Mouse (Mus musculus) cerebellum, postnatal 4 days (tissue): ENCODE results near the gene Mark1.

Experiments used
- DNase-seq, 2 experiments: peaks; one replicate each; pipeline ENCODE4 v3.0.0; 2022; ENCODE audit warnings: low spot score in 2 of 2, mixed read lengths in 1 of 2

The Mark1 gene

DNA sequence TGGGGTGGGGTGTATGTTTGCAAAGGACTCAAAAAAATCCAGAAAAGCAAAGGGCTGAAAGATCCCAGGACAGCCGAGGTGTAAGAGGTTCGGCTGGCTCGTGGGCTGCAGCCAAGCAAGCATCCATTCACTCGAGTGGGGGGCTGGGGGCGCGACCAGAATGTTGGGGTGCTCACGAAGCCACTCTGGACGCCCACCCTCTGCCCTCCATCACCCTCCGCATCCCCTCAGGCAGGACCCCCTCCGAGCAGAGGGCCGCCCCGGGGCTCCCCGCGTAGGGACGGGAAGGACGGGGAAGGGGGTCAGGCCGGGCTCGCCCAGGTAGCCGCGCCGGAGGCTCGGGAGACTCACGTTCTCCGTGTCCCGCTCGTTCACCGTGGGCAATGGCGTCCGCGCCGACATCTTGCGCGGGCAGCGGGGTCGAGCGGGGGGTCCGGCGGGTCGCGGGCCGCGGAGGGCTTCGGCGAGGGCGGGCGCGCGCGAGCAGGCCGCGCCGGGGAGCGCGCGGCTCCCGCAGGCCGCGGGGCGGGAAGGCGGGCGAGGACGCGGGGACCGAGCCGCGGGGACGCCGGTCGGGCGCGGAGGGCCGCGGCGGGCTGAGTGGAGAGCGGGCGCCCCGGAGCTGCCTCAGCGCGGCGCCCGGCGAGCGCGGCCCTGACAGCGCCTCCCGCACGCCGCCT is at the start of gene Mark1:
TSS of gene Mark1 (minus strand) at position 500 of the 680 bp plus-strand sequence.
- peak; percentile 24 to 51 for DNase-seq

DNA sequence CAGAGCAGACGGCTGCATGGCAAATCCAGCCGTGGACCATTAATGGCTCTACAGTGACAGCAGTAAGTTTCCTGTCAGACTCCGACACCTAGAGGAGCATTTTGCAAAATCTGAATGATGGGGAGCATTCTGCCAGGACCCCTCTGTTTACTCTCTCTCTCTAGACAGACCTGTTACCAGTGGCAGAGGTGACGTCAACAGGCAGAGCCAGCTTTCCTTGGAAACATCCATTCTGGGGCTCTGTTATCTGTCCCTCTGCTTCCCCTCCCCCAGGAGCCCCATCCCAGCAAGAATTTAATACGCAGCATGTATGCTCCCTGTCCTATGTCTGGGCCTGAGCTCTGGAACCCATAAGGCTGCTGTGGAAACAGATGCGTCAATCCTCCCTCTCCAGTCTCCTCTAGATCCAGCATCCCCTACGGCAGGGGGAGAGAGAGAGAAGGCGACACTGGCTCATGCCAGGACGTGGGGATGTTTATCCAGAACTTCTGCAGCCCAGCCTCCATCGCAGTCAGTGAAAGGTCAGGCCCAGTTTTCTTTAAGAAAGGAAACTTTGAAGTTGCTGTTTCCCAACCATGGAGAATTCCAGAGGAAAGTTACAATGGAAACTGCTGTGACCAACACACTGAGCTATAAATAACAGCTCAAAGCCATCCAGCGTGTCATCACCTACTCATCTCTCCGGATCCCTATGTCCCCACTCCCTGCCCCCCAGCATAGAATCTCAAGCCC is 48.3 kb upstream of the Mark1 start:
- DNase-seq, result no peak

DNA sequence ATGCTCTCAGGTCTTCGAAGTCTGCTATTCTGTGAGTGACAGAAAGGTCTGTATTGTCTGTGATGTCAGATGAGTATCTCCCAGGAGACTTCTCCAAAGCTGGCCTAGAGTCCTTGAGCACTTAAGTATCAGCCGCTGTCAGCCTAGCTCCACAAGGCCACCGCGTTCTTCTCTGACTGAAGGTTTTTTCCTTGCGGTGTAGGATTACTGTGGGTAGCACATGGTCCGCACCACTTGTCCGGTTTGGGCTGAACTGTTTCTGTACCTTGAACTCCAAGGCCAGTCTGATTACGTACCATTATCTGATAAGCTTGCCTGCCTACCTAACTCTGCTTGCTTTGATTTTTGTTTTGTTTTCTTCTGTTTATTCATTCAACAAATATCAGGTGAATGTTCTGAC is 47.1 kb upstream of the Mark1 start:
- DNase-seq, result no peak

DNA sequence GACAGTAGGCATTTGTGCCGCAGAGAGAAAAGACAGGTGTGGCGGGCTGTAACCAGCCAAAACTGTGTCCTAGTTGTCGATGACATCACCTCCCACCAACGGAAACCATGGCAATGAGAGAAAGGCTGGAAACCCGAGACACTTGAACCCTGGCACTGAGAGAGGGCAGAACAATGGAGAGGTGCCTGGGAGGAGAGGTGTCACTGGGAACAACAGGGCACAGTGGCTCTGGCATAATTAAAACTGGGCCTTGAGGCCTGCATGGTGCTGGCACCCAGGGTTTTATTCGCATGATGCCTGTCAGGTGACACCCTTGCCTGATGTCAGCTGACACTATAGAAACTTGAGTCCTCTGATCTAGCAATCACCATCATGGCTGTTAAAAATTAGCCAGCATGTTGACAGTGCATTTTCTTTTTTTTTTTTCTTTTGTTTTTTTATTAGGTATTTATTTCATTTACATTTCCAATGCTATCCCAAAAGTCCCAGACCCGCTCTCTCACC is 38.9 kb upstream of the Mark1 start:
- DNase-seq, result no peak

DNA sequence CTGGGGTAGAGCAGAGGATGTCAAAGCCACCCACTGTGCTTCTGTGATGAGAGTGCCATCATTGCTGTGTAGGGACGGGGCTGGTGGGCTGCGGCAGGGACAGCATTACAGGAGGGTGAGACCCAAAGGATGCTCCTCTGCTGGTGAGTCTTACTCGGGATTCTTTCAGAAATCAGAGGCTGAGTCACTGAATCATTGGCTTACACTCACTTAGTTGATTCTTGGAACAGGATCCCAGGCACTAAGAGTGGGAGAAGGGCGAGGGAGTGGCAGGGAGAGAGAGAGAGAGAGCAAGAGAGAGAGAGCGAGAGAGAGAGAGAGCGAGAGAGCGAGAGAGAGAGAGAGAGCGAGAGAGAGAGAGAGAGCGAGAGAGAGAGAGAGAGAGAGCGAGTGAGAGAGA is 31.2 kb upstream of the Mark1 start:
- DNase-seq, result no peak

DNA sequence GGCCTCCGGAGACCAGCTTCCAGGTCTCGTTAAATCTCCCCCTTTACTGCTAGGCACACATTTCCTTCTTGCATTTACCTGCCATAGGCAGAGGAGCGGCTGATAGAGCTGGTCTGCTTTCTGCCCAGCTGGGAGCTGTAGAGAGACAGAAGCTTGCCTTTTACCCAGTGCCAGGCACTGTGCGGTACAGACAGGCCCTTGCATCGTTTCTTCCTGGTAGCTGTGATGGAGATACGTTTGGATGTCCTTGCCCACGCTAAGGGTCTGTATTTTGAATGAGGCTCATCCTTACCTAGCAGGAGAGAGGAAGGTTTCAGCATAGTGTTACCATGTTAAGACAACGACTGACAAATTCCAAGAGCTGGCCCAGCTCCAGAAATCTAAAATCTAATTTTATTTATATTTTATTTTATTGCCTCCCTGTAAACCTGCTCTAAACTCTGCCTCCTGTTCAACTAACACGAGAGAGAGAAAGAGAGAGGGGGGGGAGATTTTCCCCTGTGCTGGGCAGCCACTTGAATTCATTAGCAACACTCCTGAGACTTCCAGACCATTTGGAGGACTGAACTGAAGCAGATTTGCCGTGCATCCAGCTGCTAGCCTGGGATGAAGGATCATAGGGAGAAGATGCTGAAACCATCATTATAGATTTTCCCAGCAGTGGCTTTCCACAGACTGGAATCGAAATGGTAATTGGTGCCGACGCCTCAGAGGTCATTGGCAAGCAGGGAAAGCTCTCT is 21.2 kb upstream of the Mark1 start:
- DNase-seq, result no peak

DNA sequence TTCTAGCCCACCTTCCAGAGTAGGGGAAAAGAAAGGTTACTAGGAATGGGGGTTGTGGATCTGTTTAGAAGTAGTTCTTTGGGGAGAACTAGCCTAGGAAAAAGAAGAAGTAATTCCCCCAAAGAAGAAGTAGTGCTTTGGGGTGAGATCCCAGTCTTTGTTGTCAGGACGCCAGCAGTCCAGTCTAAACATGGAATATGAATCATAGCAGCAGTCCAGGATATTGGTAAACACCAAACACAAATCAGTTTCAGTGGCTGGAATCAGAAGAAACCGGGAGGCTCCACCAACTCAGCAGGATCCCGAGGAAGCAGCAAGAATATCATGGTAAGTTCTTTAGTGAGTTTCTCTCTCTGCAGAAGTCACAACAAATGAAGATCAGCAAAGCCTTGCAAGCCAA is 13.2 kb upstream of the Mark1 start:
- DNase-seq, result no peak

DNA sequence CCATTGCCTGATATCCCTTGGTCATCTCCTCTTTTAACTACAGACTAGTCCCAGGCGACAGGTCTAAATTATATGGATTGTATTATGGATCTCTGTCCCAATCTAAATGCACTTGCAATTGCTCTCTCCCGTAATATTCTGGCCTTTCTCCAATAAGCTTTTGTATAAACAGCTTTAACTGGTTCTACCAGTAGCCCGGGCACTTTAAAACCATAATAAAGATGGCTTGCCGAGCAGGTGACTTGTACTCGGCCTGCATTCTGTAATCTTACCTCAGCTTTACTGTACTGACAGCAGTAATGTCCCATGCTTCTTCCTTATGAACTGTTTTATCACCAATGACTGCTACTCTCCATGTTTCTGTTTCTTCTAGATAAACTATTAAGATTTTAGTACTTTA is 7.7 kb upstream of the Mark1 start:
- DNase-seq, result no peak

DNA sequence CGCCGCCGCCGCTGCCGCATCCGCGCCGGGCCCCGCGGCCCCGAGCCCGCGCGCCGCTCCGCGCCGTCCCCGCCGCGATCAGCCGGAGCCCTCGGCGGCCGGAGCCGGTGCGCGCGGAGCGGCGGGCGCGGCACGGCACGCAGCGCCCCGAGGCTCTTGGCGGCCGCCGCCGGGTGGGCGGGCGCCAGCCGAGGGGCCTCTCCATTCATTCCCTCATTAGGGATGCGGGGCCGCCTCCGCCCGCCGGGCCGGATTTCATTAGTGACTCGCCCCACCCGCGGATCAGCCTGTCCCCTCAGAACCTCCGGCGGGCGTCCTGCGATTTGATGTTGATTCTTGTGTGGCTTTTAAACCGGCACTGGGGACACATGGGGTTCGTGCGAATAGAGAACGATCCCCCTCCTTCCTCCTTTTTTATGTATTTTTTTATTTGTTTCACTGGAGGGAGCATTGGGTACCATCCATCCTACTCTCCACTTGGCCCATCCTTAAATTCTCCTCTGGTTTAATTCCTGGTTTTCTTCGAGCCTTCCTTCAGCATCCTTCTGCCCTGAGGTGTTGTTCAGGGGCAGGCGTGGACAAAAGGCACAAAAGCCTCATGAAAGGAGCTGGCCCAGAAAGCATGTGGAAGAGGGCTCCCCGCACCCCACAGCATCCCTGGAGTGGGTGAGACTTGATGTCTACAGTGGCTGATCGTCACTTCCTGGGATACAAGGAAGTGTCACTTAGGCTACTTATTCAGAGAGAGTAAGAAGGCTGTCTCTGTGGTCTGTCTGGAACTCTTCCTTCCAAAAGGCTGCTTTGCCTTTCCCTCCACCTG is 620 bp upstream of the Mark1 start:
- DNase-seq, result peak; percentile 47 to 66

DNA sequence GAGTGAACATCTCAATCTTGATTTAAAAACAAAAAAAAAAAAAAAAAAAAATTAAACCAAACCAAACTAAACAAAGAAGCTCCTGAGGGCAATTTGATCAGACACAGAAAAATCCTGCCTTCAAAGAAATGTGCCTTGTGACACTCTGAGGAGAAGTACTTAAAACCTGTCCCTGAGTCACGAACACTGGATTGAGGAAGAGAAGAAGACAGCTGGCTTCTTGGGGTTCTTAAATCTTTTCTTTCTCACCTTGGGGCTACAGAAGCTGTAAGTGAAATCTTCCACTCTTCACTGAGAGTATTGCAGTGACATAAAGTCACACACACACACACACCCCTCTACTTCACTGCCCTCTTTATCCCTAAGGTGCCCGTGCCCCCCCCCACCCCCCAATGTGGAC is 739 bp downstream of the Mark1 start:
- DNase-seq, result no peak

DNA sequence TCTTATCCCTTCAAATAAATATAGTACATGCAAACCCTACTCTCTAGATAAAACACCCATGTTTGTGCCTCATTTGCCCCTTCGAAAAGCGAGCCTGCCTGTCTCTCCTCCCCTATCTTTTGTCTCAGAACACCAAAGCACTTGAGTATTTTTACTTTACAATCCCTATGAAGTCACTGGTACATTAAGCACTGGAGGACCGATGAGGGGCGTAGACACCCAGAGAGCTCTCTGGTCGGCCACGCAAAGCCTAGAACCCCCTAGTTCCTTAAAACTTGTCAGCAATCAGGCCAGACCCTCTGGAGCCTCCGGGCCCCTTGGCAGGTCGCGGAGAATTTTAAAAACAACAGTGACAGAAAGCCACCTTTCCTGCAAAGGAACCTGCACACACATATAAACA is 1.2 kb downstream of the Mark1 start:
- no peak for DNase-seq

DNA sequence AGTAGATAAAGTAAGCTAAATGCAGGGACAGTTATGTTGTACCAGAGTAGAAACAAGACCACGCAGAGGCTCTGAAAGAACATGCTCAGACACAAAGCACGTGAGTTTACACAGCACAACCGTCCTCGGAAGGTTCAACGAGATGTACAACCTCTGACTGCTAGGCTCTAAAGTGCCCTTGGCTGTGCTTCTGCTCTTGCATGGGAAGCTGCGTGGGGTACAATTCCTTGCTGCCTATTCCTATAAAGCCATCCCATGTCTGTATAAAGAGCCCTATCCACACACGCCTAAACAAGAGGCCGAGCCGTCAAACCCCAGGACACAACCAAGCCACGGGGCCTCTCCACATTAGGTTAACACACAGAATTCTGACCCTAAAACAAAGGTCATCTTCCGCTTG is 1.9 kb downstream of the Mark1 start:
- no peak for DNase-seq

DNA sequence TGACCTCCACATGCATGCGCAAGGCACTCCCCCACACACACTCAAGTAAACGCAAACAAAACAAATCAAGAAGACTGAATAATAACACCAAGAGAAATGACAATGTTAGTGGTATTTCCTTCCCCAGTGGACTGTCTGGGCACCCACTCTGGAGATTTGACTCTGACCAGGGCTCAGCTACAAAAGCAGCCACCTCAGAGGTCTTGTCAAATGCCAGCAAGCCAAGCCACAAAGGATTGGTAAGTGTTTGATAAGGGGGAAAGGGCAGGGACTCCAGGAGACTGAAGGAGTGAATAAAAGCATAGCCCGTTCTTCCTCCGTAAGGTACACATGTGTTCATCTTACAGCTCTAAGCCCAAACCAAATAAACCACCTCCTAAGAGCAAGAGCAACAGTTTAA is 4.0 kb downstream of the Mark1 start:
- no peak for DNase-seq

DNA sequence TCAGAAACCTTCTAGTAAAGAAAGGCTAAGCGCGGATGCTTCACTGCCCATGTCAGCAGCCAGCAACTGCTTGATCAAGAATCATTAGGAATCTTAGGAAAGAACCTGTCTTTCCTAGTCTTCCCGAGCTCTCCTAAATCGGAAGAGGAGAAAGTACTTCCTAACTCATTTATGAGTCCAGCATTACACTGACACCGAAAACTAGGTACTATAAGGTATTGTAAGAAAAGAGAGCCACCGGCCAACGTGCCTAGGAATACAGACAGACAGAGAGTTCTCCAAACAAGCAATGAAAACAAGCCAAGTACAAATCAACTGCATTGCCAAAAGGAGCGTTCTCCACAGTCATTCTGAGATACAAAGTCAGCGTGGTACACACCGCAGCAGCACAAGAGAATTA is 8.2 kb downstream of the Mark1 start:
- DNase-seq, result no peak

DNA sequence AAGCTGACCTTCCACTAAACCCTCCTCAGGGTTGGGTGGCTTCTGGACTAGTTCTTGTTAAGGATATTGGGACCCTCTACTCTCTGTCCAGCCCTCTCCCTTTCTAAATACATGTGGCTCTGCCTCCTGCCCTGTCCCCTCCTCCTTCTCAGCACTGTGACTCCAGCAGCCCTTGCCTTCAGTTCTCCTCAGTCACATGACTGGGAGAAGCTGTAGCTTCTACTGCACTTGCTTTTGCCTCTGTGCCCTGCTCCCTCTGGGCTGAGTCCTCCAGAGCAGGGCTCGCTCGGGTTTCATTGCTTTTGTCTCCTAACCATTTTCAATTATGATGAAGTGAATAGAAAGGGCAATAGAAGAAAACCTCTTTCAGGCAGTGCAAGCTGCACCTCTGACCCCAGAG is 12.6 kb downstream of the Mark1 start:
- no peak for DNase-seq

DNA sequence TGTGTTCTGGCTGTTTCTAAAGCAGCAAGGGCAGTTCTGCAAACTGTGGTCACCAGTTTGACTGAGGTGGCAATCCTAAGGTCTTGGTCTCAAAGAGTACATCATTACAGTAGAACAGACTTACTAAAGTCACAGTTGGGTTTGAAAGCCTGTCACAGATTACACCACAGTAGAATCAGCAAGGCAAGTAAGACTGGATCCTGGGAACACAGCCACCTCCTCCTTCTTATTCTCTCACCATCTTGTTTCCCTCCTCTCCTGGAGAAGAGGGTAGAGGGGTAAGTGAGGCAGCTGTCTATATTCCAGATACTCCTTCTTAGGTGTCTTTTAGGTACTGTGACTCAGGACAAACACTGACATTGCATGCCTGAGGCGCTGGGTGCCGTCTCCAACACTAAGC is 14.6 kb downstream of the Mark1 start:
- DNase-seq, result no peak

DNA sequence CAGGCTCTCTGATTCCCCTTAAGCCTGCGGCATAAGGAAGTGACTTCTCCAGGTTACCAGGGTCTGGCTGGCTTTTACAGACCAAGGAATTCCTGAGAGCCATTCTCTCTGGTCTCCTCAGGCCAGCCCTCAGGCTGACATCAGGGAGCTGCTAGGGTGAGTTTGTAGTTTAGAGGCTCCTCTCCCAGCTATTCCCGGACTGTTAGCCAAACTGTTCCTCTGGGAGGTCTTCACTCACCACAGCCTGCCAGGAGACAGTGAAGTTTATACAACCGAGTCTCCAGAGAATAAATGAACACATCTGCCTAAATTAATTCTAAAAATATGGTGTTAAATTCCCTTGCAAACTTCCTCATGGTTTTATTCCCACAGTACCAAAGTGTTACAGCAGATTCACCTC is 15.6 kb downstream of the Mark1 start:
- no peak for DNase-seq

DNA sequence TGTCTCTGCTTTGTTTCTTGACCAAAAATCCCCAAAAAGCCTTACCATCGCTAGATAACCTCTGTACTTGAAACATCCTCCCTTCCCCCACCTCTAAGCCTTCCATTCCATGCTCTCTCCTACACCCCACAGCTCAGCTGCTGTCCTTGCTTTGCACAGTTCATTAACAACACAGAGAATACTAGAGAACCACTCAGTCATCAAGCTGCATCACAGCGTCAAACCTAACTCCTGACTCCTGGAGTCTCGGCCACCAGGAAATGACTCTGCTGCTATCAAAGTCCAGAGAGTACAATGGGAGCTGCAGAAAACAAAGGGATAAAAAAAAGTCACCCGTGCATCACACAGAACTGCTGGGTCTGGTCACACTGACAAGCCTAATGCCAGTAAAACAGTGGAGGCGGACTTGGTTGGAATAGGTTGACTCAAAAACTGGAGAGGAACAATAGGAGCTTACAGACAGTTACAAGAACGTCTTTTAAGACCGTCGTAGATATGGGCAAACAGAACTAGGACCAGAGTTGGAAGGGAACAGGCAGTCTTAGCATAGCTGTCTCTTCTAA is 27.1 kb downstream of the Mark1 start:
- no peak for DNase-seq

DNA sequence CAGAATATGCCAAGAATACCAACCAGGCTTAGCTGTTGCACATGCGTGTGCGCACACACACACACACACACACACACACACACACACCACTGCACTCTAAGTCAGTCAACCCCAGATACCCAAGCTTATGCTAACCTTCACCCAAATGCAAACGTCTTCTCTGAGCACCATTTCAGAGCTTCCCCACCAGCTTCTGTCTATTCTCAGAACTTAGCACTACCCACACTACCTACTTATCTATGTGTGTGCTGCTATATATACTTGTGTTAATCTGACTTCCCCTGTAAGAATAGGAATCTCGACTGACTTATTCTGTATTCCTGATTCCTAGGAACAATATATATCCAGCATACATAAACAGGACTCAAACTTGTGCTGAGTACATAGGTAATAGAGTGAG is 30.0 kb downstream of the Mark1 start:
- no peak for DNase-seq

DNA sequence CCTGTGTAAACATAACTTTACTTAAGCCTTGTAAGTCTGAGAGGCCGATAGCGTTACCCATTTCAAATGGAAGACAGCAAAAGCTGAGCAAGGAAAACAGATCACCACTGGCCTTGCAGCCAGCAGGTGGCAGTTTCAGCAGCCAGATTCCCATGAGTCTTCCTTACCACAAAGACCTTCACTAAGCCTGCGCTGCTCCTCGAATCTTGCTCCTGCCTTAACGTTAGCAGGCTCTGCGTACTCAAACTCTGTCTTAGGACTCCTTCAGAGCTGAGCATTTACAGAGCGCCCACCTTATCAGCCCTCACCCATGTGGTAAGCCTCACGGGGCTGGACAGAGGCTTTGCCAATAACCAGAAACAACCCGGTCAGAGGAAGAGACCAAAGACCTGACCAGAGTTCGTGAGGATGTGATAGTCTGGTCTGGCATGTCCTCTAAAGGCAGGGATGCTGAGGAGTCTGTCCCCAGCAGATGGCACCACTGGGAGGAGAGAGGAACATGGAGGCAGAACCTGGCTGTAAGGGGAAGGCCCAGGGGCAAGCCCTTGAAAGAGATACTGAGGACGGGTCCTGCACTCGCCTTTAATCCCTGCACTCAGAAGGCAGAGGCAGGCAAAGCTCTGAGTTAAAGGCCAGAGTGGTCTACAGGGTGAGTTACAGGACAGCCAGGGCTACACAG is 33.5 kb downstream of the Mark1 start:
- peak in 1 of 2 experiments; percentile 52 for DNase-seq

DNA sequence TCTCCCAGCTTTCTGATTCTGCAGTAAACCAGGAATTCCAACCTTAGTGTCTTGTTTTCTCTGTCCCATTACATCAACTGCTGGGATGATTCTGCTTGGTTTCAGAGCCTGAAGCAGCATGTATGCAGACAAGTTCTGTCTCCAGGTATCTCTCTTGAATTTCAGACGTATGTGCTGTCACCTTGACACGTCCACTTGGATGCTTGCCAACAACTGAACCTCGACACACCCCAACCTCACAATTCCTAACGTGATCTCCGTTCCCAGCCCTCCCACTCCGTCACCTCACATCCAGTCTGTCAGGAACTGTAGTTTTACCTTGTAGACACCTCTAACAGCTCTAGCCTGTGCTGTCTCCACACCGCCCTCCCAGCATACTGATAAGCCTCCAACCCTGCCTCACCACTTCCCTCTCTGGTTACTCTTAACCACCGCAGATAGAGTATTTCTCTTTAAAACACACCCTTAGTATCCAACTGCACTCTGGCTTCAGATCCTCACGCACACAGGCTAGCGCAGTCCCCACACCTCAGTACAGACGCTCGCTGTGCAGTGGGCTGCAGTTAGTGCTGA is 36.2 kb downstream of the Mark1 start:
- no peak for DNase-seq
